Mouse (Mus musculus): ENCODE measurements around the gene Dusp13. TPM values are rescaled to one million over a fixed set of nuclear protein-coding genes. Genes with fewer than 3 reads are reported as not detected.
A peak's percentile ranks its signal among the peaks of the same experiment; 100 is the strongest.

Dusp13 gene
- polyA plus RNA-seq, 1 experiment from 2014 or later: not detected

GRCm38 (mm10) chr14:21745149-21745548 is 5.8 kb downstream of the Dusp13 start:
- no peaks in the 10 kb centered on the region for H3K36me3 ChIP-seq
- ATAC-seq (ENCODE audit: low FRiP score, low read depth): no peak
- no peaks in the 10 kb centered on the region for H3K9me3 ChIP-seq
- H3K4me1 ChIP-seq (replicated peaks): no peaks in the 10 kb centered on the region
- H3K4me3 ChIP-seq: no peak overlapping the region
- no peak overlapping the region for H3K27ac ChIP-seq (replicated peaks)
- no peak overlapping the region for H3K9ac ChIP-seq
- H3K4me2 ChIP-seq: no peak overlapping the region
- WGBS: 75% methylated on average over 5 of the region's 5 CpGs
- H3K27me3 ChIP-seq: no peaks in the 10 kb centered on the region

GRCm38 (mm10) chr14:21744169-21744568 is 6.8 kb downstream of the Dusp13 start:
- no peaks in the 10 kb centered on the region for H3K36me3 ChIP-seq
- H3K4me2 ChIP-seq: no peak overlapping the region
- no peaks in the 10 kb centered on the region for H3K27me3 ChIP-seq
- H3K9ac ChIP-seq: no peak overlapping the region
- ATAC-seq (ENCODE audit: low FRiP score, low read depth): no peak
- H3K27ac ChIP-seq (replicated peaks): no peak overlapping the region
- 95% methylated on average over 1 of the region's 1 CpGs for WGBS
- H3K4me1 ChIP-seq (replicated peaks): no peaks in the 10 kb centered on the region
- H3K9me3 ChIP-seq: no peaks in the 10 kb centered on the region
- no peak overlapping the region for H3K4me3 ChIP-seq

GRCm38 (mm10) chr14:21742441-21742840 is 8.5 kb downstream of the Dusp13 start:
- H3K4me1 ChIP-seq (replicated peaks): no peaks in the 10 kb centered on the region
- WGBS: 94% methylated on average over 4 of the region's 4 CpGs

GRCm38 (mm10) chr14:21741786-21742185 is 9.2 kb downstream of the Dusp13 start:
- Histone ChIP-seq H3K27me3 (no peaks in the 10 kb centered on the region), H3K36me3 (no peaks in the 10 kb centered on the region), H3K9ac (no peak overlapping the region), H3K4me1 (replicated peaks) (no peaks in the 10 kb centered on the region), H3K4me3 (no peak overlapping the region), H3K4me2 (no peak overlapping the region), H3K9me3 (no peaks in the 10 kb centered on the region), H3K27ac (replicated peaks) (no peak overlapping the region)
- 17% methylated on average over 4 of the region's 4 CpGs for WGBS
- ATAC-seq (ENCODE audit: low FRiP score, low read depth): peak; percentile 78

More at GRCm38 (mm10) chr14:21742441-21742840, 8.5 kb downstream of the Dusp13 start:
- no peak overlapping the region for H3K4me2 ChIP-seq
- H3K27me3 ChIP-seq: no peaks in the 10 kb centered on the region
- no peak overlapping the region for H3K9ac ChIP-seq
- H3K27ac ChIP-seq (replicated peaks): no peak overlapping the region
- no peak overlapping the region for H3K4me3 ChIP-seq
- ATAC-seq (ENCODE audit: low FRiP score, low read depth): no peak
- H3K9me3 ChIP-seq: no peaks in the 10 kb centered on the region
- no peaks in the 10 kb centered on the region for H3K36me3 ChIP-seq

- no peak overlapping the region for H3K9ac ChIP-seq
- WGBS: 94% methylated on average over 3 of the region's 3 CpGs
Observed at GRCm38 (mm10) chr14:21741314-21741713, 9.7 kb downstream of the Dusp13 start.

GRCm38 (mm10) chr14:21740345-21740744 is 10.6 kb downstream of the Dusp13 start:
- Histone ChIP-seq H3K4me3 (no peak overlapping the region), H3K4me1 (replicated peaks) (no peaks in the 10 kb centered on the region), H3K27ac (replicated peaks) (no peak overlapping the region), H3K9ac (no peak overlapping the region), H3K27me3 (no peaks in the 10 kb centered on the region), H3K4me2 (no peak overlapping the region), H3K36me3 (no peaks in the 10 kb centered on the region), H3K9me3 (no peaks in the 10 kb centered on the region)
- no peak for ATAC-seq (ENCODE audit: low FRiP score, low read depth)
- 87% methylated on average over 7 of the region's 7 CpGs for WGBS

More at GRCm38 (mm10) chr14:21741314-21741713, 9.7 kb downstream of the Dusp13 start:
- H3K4me2 ChIP-seq: no peak overlapping the region
- no peaks in the 10 kb centered on the region for H3K4me1 ChIP-seq (replicated peaks)
- no peaks in the 10 kb centered on the region for H3K9me3 ChIP-seq
- no peak overlapping the region for H3K27ac ChIP-seq (replicated peaks)
- ATAC-seq (ENCODE audit: low FRiP score, low read depth): peak; percentile 28; the same call in 1 of the 2 replicates
- H3K36me3 ChIP-seq: no peaks in the 10 kb centered on the region
- no peak overlapping the region for H3K4me3 ChIP-seq
- H3K27me3 ChIP-seq: no peaks in the 10 kb centered on the region

GRCm38 (mm10) chr14:21733131-21733905 is 17.7 kb downstream of the Dusp13 start:
- no peak overlapping the region for H3K9ac ChIP-seq
- H3K36me3 ChIP-seq: no peaks in the 10 kb centered on the region
- no peak overlapping the region for H3K27ac ChIP-seq (replicated peaks)
- H3K4me2 ChIP-seq: no peak overlapping the region
- WGBS: 93% methylated on average over 15 of the region's 15 CpGs
- no peaks in the 10 kb centered on the region for H3K4me1 ChIP-seq (replicated peaks)
- H3K4me3 ChIP-seq: no peak overlapping the region
- ATAC-seq (ENCODE audit: low FRiP score, low read depth): no peak
- H3K9me3 ChIP-seq: no peaks in the 10 kb centered on the region
- H3K27me3 ChIP-seq: no peaks in the 10 kb centered on the region

GRCm38 (mm10) chr14:21729936-21730335 is 21.0 kb downstream of the Dusp13 start:
- no peak overlapping the region for H3K4me2 ChIP-seq
- 94% methylated on average over 4 of the region's 4 CpGs for WGBS
- H3K9ac ChIP-seq: no peak overlapping the region
- H3K4me3 ChIP-seq: no peak overlapping the region
- H3K27me3 ChIP-seq: no peaks in the 10 kb centered on the region
- no peak overlapping the region for H3K27ac ChIP-seq (replicated peaks)
- H3K9me3 ChIP-seq: no peaks in the 10 kb centered on the region
- no peak for ATAC-seq (ENCODE audit: low FRiP score, low read depth)
- H3K36me3 ChIP-seq: no peaks in the 10 kb centered on the region
- no peaks in the 10 kb centered on the region for H3K4me1 ChIP-seq (replicated peaks)

- H3K4me2 ChIP-seq: no peak overlapping the region
- no peaks in the 10 kb centered on the region for H3K27me3 ChIP-seq
- WGBS: 81% methylated on average over 6 of the region's 6 CpGs
- H3K4me3 ChIP-seq: no peak overlapping the region
- no peaks in the 10 kb centered on the region for H3K4me1 ChIP-seq (replicated peaks)
- H3K27ac ChIP-seq (replicated peaks): no peak overlapping the region
- no peak for ATAC-seq (ENCODE audit: low FRiP score, low read depth)
- H3K9ac ChIP-seq: no peak overlapping the region
- no peaks in the 10 kb centered on the region for H3K9me3 ChIP-seq
- H3K36me3 ChIP-seq: no peaks in the 10 kb centered on the region
Observed at GRCm38 (mm10) chr14:21729031-21729732, 21.8 kb downstream of the Dusp13 start.

GRCm38 (mm10) chr14:21722021-21722698 is 28.8 kb downstream of the Dusp13 start:
- Histone ChIP-seq H3K27me3 (no peaks in the 10 kb centered on the region), H3K36me3 (no peaks in the 10 kb centered on the region), H3K4me3 (no peak overlapping the region), H3K4me2 (no peak overlapping the region), H3K9me3 (no peaks in the 10 kb centered on the region), H3K27ac (replicated peaks) (no peak overlapping the region), H3K4me1 (replicated peaks) (no peaks in the 10 kb centered on the region; the same call in 1 of the 2 replicates), H3K9ac (no peak overlapping the region)
- 53% methylated on average over 8 of the region's 8 CpGs for WGBS
- ATAC-seq (ENCODE audit: low FRiP score, low read depth): no peak

GRCm38 (mm10) chr14:21720430-21721205 is 30.4 kb downstream of the Dusp13 start:
- H3K9ac ChIP-seq: no peak overlapping the region
- ATAC-seq (ENCODE audit: low FRiP score, low read depth): no peak
- H3K4me2 ChIP-seq: no peak overlapping the region
- H3K4me3 ChIP-seq: no peak overlapping the region
- H3K4me1 ChIP-seq (replicated peaks): no peaks in the 10 kb centered on the region; the same call in 1 of the 2 replicates
- H3K36me3 ChIP-seq: no peaks in the 10 kb centered on the region
- H3K27me3 ChIP-seq: no peaks in the 10 kb centered on the region
- H3K27ac ChIP-seq (replicated peaks): no peak overlapping the region
- no peaks in the 10 kb centered on the region for H3K9me3 ChIP-seq
- WGBS: 84% methylated on average over 4 of the region's 4 CpGs

Measured in hindbrain, embryonic 15.5 days (tissue).